Mouse (Mus musculus): ENCODE results near the gene 1700012B09Rik. TPM values are rescaled to one million over a fixed set of nuclear protein-coding genes. Genes with fewer than 3 reads are reported as not detected.

Gene 1700012B09Rik
- polyA plus RNA-seq, 1 experiment = 0.69 TPM

DNA sequence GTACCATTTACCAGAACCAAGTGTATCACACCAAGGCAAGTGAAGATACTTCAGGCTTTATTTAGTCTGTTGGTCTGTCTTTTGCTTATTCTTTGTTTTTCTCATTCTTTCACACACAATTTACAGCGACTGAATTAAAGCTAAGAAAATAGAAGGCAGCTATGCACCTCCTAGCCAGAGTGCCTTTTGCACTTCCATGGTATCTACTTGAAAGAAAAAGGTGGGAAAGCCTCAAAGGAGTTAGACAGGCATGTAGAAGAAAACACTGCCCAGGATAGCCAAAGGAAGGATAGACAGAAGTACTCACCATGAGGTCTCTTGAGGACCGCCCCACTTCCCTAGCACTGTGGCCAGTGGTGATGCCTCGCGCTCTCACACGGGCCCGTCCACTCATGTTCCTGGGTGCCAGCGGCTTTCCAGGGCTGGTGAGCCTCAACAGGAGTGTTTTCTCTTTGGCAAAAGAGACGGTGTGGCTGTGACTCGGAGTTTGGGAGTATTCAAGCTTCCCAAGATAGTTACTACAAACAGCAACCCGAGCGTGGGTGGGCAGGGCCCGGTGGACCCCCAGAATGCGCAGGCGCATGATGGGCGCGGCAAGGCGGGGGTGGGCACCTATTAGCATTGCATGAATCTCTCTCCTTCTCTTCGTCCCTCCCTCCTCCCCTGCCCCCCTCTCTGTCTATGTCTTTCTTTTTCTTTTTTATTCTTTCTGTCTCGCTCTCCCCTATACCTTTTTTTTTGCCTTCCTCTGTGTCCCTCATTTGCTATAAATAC lies 30.5 kb downstream of the 1700012B09Rik start, which contains the start of gene Piwil4:
Gene Piwil4 (minus strand): TSS at position 583 of the 774 bp plus-strand sequence.
- no peak for TF ChIP-seq POLR2A (IDR thresholded peaks at IDR 0.05; ENCODE audit: extremely low read depth, insufficient read depth, low read length)
- TF ChIP-seq CTCF (IDR thresholded peaks at IDR 0.05; ENCODE audit: extremely low read depth, insufficient read depth, low read length) = no peak
- no peak within 1 kb of the TSS for H3K4me3 ChIP-seq (ENCODE audit: insufficient read depth, low read length)
- no peaks in the 10 kb centered on the region for H3K4me1 ChIP-seq (ENCODE audit: control insufficient read depth, insufficient read depth, low read length)
- H3K27ac ChIP-seq (ENCODE audit: insufficient read depth, low read length) = no peak within 1 kb of the TSS

DNA sequence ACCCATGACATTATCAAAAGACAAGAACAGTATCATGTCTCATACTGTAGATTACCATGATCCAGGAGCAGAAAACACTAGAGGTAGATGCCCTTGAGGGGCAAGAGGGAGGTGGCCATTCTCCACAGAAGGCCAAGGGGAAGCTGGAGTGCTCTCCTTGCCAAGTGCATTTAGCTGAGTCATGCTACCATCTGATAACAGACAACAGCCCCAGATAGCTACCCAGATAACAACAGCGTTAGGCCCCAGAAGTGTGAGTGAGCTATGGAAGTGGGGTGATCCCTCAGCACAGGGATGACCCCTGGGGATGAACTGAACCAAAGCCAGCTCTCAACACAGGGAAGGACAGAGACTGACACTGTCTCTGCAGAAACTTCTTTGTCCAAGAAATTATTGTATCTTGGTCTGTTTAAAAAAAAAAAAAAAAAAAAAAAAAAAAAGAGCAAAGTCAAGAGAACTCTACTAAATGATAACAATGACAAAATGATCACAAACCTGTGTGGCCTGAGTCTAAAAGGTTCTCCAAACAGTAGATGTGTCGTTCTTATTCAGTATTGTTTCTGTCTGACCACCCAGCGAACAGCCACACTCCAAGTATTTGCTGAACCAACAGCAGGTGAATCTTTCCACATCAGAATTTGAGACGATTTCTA lies 31.2 kb downstream of the 1700012B09Rik start:
- TF ChIP-seq CTCF (IDR thresholded peaks at IDR 0.05; ENCODE audit: extremely low read depth, insufficient read depth, low read length) = no peak
- TF ChIP-seq POLR2A (IDR thresholded peaks at IDR 0.05; ENCODE audit: extremely low read depth, insufficient read depth, low read length) = no peak
- Histone ChIP-seq H3K4me1 (ENCODE audit: control insufficient read depth, insufficient read depth, low read length) (no peaks in the 10 kb centered on the region), H3K27ac (ENCODE audit: insufficient read depth, low read length) (no peak overlapping the region), H3K4me3 (ENCODE audit: insufficient read depth, low read length) (no peak overlapping the region)

DNA sequence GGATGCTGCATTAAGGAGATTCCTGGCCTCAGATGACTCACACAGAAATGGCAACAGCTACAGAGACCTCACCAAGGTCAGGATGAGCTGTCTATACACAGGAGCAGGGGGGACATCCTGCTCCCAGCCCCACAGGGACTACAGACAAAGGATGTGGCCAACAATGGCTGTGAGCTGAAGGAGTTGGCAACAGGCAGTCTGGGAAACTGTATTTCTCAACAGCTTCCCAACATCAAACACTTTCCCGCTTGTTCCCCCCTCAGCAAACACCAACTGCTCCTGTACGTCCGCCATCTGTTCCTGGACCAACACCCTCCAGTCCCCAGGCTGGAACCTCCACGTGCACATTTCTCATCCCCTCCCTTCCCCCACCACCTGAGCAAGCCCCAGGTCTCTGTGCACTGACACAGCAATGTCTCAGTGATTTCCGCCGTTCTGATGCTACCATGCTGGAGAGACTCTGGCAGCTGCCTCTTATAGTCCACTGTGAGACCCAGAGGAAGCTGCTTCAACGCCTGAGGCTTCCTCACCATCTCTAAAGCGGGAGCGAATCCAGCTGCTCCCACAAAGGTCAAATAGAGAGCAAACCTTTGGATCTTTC lies 39.8 kb downstream of the 1700012B09Rik start:
- TF ChIP-seq CTCF (IDR thresholded peaks at IDR 0.05; ENCODE audit: extremely low read depth, insufficient read depth, low read length) (no peak), POLR2A (IDR thresholded peaks at IDR 0.05; ENCODE audit: extremely low read depth, insufficient read depth, low read length) (no peak)

DNA sequence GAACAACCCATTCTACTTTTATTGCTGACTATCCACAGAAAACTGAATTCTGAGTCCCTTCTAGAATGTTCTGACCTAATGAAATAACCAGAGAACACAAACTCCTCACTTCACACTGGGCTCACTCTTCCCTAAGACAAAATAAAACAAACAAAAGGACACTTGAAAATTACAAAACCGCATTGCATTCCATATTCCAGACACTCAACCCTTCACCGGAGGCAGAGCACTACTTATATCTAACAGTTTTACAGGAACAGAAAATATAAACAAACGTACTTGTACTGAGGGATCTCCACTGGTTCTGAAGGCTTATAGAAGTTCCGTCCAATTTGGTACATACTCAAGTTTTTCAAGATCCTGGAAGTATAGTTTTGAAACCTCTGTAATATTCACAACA lies 42.5 kb downstream of the 1700012B09Rik start:
- TF ChIP-seq CTCF (IDR thresholded peaks at IDR 0.05; ENCODE audit: extremely low read depth, insufficient read depth, low read length) = no peak
- no peak for TF ChIP-seq POLR2A (IDR thresholded peaks at IDR 0.05; ENCODE audit: extremely low read depth, insufficient read depth, low read length)
- Histone ChIP-seq H3K4me3 (ENCODE audit: insufficient read depth, low read length) (no peak overlapping the region), H3K4me1 (ENCODE audit: control insufficient read depth, insufficient read depth, low read length) (no peaks in the 10 kb centered on the region), H3K27ac (ENCODE audit: insufficient read depth, low read length) (no peak overlapping the region)

More for the DNA sequence above, 39.8 kb downstream of the 1700012B09Rik start:
- Histone ChIP-seq H3K27ac (ENCODE audit: insufficient read depth, low read length) (no peak overlapping the region), H3K4me3 (ENCODE audit: insufficient read depth, low read length) (no peak overlapping the region), H3K4me1 (ENCODE audit: control insufficient read depth, insufficient read depth, low read length) (no peaks in the 10 kb centered on the region)

DNA sequence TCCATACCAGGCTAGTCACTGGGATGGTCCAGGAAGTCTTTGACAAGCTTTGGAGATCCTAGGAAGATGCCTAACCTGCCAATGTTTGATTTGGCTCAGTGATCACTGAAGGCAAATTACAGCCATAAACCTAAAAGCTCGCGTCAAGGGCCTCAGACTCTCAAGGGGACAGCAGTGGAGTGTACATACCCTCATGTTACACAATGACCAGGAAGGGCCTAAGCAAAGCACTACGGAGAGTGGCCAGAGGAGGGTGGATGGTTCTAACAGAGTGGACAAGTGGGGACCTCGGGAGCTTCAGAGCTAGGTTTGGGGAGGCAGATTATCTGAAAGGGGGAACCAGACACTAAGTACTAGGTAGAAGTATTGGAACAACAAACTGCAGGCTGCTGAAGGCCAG lies 44.2 kb downstream of the 1700012B09Rik start:
- Histone ChIP-seq H3K27ac (ENCODE audit: insufficient read depth, low read length) (no peak overlapping the region), H3K4me3 (ENCODE audit: insufficient read depth, low read length) (no peak overlapping the region), H3K4me1 (ENCODE audit: control insufficient read depth, insufficient read depth, low read length) (no peaks in the 10 kb centered on the region)
- no peak for TF ChIP-seq POLR2A (IDR thresholded peaks at IDR 0.05; ENCODE audit: extremely low read depth, insufficient read depth, low read length)
- TF ChIP-seq CTCF (IDR thresholded peaks at IDR 0.05; ENCODE audit: extremely low read depth, insufficient read depth, low read length) = no peak

DNA sequence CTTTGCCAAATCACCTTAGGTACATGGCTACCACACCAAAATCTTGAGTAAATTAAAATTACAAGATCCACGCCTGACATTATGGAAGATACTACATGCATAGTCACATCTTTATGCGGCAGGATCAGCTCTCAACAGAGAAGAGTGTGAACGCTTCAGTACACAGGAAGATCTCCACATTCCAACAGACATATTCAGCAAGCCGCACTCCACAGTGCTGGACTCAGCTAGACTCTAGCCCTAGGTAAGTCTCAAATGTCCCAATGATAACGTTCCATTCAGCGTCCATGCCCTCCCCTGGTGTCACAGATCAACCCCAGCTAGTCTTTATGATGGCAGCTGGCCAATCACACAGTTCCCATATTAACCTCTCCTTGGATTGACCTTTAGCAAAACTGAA lies 44.8 kb downstream of the 1700012B09Rik start:
- Histone ChIP-seq H3K27ac (ENCODE audit: insufficient read depth, low read length) (no peak overlapping the region), H3K4me3 (ENCODE audit: insufficient read depth, low read length) (no peak overlapping the region), H3K4me1 (ENCODE audit: control insufficient read depth, insufficient read depth, low read length) (no peaks in the 10 kb centered on the region)
- TF ChIP-seq CTCF (IDR thresholded peaks at IDR 0.05; ENCODE audit: extremely low read depth, insufficient read depth, low read length) (no peak), POLR2A (IDR thresholded peaks at IDR 0.05; ENCODE audit: extremely low read depth, insufficient read depth, low read length) (no peak)

DNA sequence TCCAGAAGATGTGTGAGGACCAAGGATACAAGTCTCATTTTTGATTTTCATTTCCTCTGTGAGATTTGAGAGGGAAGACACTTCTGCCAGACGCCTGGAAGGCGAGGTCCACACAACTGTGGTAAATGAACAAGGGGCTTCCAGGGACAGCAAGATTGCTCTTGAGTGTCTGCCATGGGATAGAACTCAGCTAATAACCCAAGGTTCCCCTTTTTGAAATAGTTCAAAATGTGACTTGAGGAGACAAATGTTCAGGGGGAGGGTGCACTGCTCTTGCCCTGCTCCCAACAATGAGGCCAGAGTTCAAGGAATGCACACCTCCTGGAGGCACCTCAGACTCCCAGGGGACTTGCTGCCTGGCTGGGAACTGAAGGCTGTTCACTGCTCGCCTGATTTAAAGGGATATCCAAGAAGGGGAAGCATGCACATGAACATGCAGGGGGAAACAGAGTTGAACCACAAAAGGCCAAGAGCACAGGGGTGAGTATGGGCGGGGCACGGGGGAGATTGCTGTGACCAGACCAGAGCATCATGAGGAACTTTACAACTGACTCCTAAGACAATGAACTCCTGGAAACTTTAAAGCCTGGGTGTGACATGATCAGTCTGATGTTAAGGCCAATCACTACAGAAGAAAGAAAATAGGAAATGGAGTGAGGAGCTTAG lies 45.9 kb downstream of the 1700012B09Rik start:
- Histone ChIP-seq H3K4me1 (ENCODE audit: control insufficient read depth, insufficient read depth, low read length) (no peaks in the 10 kb centered on the region), H3K27ac (ENCODE audit: insufficient read depth, low read length) (no peak overlapping the region), H3K4me3 (ENCODE audit: insufficient read depth, low read length) (no peak overlapping the region)
- TF ChIP-seq CTCF (IDR thresholded peaks at IDR 0.05; ENCODE audit: extremely low read depth, insufficient read depth, low read length) = no peak
- TF ChIP-seq POLR2A (IDR thresholded peaks at IDR 0.05; ENCODE audit: extremely low read depth, insufficient read depth, low read length) = no peak

DNA sequence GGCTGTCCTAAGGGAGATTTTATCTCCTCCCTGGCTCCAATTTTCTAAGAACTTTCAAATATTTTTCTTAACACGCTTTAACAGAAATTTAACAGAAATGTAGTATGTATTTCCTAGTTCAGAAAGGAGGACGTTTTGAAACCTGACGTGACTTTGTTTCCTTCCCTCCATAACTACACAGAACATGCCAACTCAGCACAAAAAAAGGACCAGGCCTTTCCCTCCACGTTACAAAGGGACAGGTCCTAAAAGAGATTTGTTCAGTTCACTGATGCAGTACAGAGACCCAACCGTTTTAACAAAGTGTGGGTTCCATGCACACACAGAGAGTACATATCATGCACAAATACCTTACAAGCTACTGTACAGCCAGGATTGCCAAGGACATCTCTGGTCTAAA lies 49.2 kb downstream of the 1700012B09Rik start:
- no peak overlapping the region for H3K27ac ChIP-seq (ENCODE audit: insufficient read depth, low read length)
- H3K4me1 ChIP-seq (ENCODE audit: control insufficient read depth, insufficient read depth, low read length) = peaks cover 1% of the 10 kb centered on the region; the same call in 1 of the 2 replicates
- TF ChIP-seq POLR2A (IDR thresholded peaks at IDR 0.05; ENCODE audit: extremely low read depth, insufficient read depth, low read length) (no peak), CTCF (IDR thresholded peaks at IDR 0.05; ENCODE audit: extremely low read depth, insufficient read depth, low read length) (no peak)
- no peak overlapping the region for H3K4me3 ChIP-seq (ENCODE audit: insufficient read depth, low read length)

DNA sequence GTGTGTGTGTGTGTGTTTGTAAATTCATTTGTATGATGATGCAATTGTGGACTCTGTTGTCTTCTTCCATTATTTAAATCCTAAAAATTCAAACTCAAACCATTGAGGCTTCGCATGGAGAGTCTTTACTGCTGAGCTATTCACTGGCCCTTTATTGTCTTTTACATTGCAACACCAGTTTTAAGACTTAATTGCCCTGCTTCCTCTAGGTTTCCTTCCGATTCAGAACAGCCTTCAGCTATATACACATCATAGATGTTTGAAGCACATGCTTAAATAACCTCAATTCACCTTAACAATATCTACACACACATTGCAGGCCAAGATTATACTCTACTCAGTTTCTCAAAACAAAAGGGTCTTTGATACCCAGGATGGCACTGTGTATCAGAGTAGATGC lies 50.4 kb downstream of the 1700012B09Rik start:
- Histone ChIP-seq H3K27ac (ENCODE audit: insufficient read depth, low read length) (no peak overlapping the region), H3K4me1 (ENCODE audit: control insufficient read depth, insufficient read depth, low read length) (peaks cover 1% of the 10 kb centered on the region; the same call in 1 of the 2 replicates), H3K4me3 (ENCODE audit: insufficient read depth, low read length) (no peak overlapping the region)
- no peak for TF ChIP-seq POLR2A (IDR thresholded peaks at IDR 0.05; ENCODE audit: extremely low read depth, insufficient read depth, low read length)
- no peak for TF ChIP-seq CTCF (IDR thresholded peaks at IDR 0.05; ENCODE audit: extremely low read depth, insufficient read depth, low read length)

Data from cortical plate, adult 2 months (tissue).